Mouse (Mus musculus): ENCODE results near the gene Timm10. TPM values are rescaled to one million over a fixed set of nuclear protein-coding genes. Genes with fewer than 3 reads are reported as not detected.

The Timm10 gene
- polyA plus RNA-seq, 2 experiments from 2014 or later = 34.7 to 40.8 TPM

GRCm38 (mm10) chr2:84861430-84861829, 34.6 kb downstream of the Timm10 start:
- no peak for ATAC-seq

GRCm38 (mm10) chr2:84862231-84862630, 35.4 kb downstream of the Timm10 start:
- ATAC-seq = no peak

GRCm38 (mm10) chr2:84865616-84866571, 39.1 kb downstream of the Timm10 start:
- no peak for ATAC-seq

GRCm38 (mm10) chr2:84868521-84868943, 41.7 kb downstream of the Timm10 start:
- ATAC-seq = peak; percentile 46

GRCm38 (mm10) chr2:84868977-84869376, 42.2 kb downstream of the Timm10 start:
- no peak for ATAC-seq

- ATAC-seq = no peak
These were observed 43.9 kb downstream of the Timm10 start for GRCm38 (mm10) chr2:84870623-84871160.

- ATAC-seq = peak; percentile 24
These were observed 45.4 kb downstream of the Timm10 start for GRCm38 (mm10) chr2:84872105-84872716.

GRCm38 (mm10) chr2:84875842-84876241, 49.0 kb downstream of the Timm10 start:
- no peak for ATAC-seq

Other genes starting within 250 kb of the Timm10 start
- 1 to 10 TPM in 1 of 2 experiments, under 1 TPM in 1; 0.89 to 1.1 TPM for gene Ctnnd1, start 176.2 kb upstream of the Timm10 start, polyA plus RNA-seq (2017; shearing (Covaris generic))
- under 1 TPM in 1 of 2 experiments, not detected in 1; 0.48 TPM for gene Btbd18, start 167.9 kb upstream of the Timm10 start, polyA plus RNA-seq (2017; shearing (Covaris generic))
- 100 to 1,000 TPM in 1 of 2 experiments, 10 to 100 TPM in 1; 96.4 to 131 TPM for gene Selenoh, start 156.2 kb upstream of the Timm10 start, polyA plus RNA-seq (2017; shearing (Covaris generic))
- not detected for gene Gm28635, start 149.0 kb upstream of the Timm10 start, polyA plus RNA-seq (2017; shearing (Covaris generic))
- gene Med19, start 148.6 kb upstream of the Timm10 start, polyA plus RNA-seq (2017; shearing (Covaris generic)) = 10 to 100 TPM; 14.9 to 18.3 TPM
- 100 to 1,000 TPM; 115 to 140 TPM for gene Tmx2, start 147.9 kb upstream of the Timm10 start, polyA plus RNA-seq (2017; shearing (Covaris generic))
- 10 to 100 TPM; 10.1 to 12.5 TPM for gene Zdhhc5, start 111.8 kb upstream of the Timm10 start, polyA plus RNA-seq (2017; shearing (Covaris generic))
- gene Clp1, start 99.6 kb upstream of the Timm10 start, polyA plus RNA-seq (2017; shearing (Covaris generic)) = 10 to 100 TPM; 50.3 to 54.6 TPM
- gene Ypel4, start 92.9 kb upstream of the Timm10 start, polyA plus RNA-seq (2017; shearing (Covaris generic)) = 1 to 10 TPM; 1.3 to 2.1 TPM
- not detected for gene Gm19426, start 83.3 kb upstream of the Timm10 start, polyA plus RNA-seq (2017; shearing (Covaris generic))
- not detected for gene Serping1, start 51.6 kb upstream of the Timm10 start, polyA plus RNA-seq (2017; shearing (Covaris generic))
- 100 to 1,000 TPM in 1 of 2 experiments, 10 to 100 TPM in 1; 89.3 to 121 TPM for gene Ube2l6, start 28.2 kb upstream of the Timm10 start, polyA plus RNA-seq (2017; shearing (Covaris generic))
- gene Smtnl1, start 4.3 kb upstream of the Timm10 start, polyA plus RNA-seq (2017; shearing (Covaris generic)) = not detected
- 1 to 10 TPM; 3.8 to 4.7 TPM for gene Slc43a1, start 11.9 kb downstream of the Timm10 start, polyA plus RNA-seq (2017; shearing (Covaris generic))
- not detected for gene Rtn4rl2, start 59.7 kb downstream of the Timm10 start, polyA plus RNA-seq (2017; shearing (Covaris generic))
- 10 to 100 TPM in 1 of 2 experiments, 1 to 10 TPM in 1; 7.0 to 10.7 TPM for gene Slc43a3, start 109.6 kb downstream of the Timm10 start, polyA plus RNA-seq (2017; shearing (Covaris generic))
- not detected for gene Prg2, start 153.5 kb downstream of the Timm10 start, polyA plus RNA-seq (2017; shearing (Covaris generic))
- gene Prg3, start 161.2 kb downstream of the Timm10 start, polyA plus RNA-seq (2017; shearing (Covaris generic)) = not detected
- 100 to 1,000 TPM; 147 to 202 TPM for gene Ssrp1, start 210.2 kb downstream of the Timm10 start, polyA plus RNA-seq (2017; shearing (Covaris generic))
- gene P2rx3, start 210.5 kb downstream of the Timm10 start, polyA plus RNA-seq (2017; shearing (Covaris generic)) = under 1 TPM in 1 of 2 experiments, not detected in 1; 0.46 TPM
- gene Tnks1bp1, start 221.0 kb downstream of the Timm10 start, polyA plus RNA-seq (2017; shearing (Covaris generic)) = 1 to 10 TPM; 3.8 to 5.6 TPM